Mouse (Mus musculus) hindbrain, embryonic 13.5 days (tissue): ENCODE results near the gene Lysmd4. TPM values are rescaled to one million over a fixed set of nuclear protein-coding genes. Genes with fewer than 3 reads are reported as not detected.

ENCODE experiments used
- ATAC-seq: fragments of 200-750 bp; cut with Nextera tagmentation; 2 replicates; pipeline ENCODE4 v1.8.0; 2017; ENCODE audit warnings: moderate TSS enrichment; ENCODE audit not compliant: low FRiP score
- H3K27ac ChIP-seq: fragments of 300-500 bp; sonication (generic); 2 replicates; pipeline ENCODE4 v1.5.1; 2015; ENCODE audit warnings: inconsistent platforms, mild to moderate bottlenecking, moderate library complexity
- H3K27me3 ChIP-seq: fragments of 300-500 bp; sonication (generic); 2 replicates; pipeline ENCODE4 v1.6.1; 2015; ENCODE audit warnings: mild to moderate bottlenecking, inconsistent platforms
- H3K36me3 ChIP-seq: fragments of 300-500 bp; sonication (generic); 2 replicates; pipeline ENCODE4 v1.6.1; 2015; ENCODE audit warnings: mild to moderate bottlenecking, inconsistent platforms
- H3K4me1 ChIP-seq: fragments of 300-500 bp; sonication (generic); replicated peaks from 2 replicates; pipeline ENCODE4 v1.6.1; 2015; ENCODE audit warnings: inconsistent platforms
- H3K4me2 ChIP-seq: fragments of 300-500 bp; sonication (generic); 2 replicates; pipeline ENCODE4 v1.6.1; 2015; ENCODE audit warnings: inconsistent platforms, mild to moderate bottlenecking, moderate library complexity
- H3K4me3 ChIP-seq: fragments of 300-500 bp; sonication (generic); 2 replicates; pipeline ENCODE4 v1.5.1; 2015; ENCODE audit warnings: mild to moderate bottlenecking, inconsistent platforms
- H3K9ac ChIP-seq: fragments of 300-500 bp; sonication (generic); 2 replicates; pipeline ENCODE4 v1.6.1; 2015; ENCODE audit warnings: mild to moderate bottlenecking, inconsistent platforms
- H3K9me3 ChIP-seq: fragments of 300-500 bp; sonication (generic); 2 replicates; pipeline ENCODE4 v1.6.1; 2016; ENCODE audit warnings: inconsistent platforms
- WGBS: fragments of 180-500 bp; shearing (Covaris S2); methylation state at CpG from one replicate; pipeline ENCODE4 v1.1.7; 2015; 5-methylcytosine and 5-hydroxymethylcytosine counted together
- polyA plus RNA-seq: library from polyadenylated mRNA; unstranded; fragments of >200 nt; fragmentation: Nextera tagmentation; extraction: Ambion mirVana; gene quantifications from 2 replicates; pipeline ENCODE4 v1.2.1, GENCODE M21; 2015

The Lysmd4 gene
- 31.6 and 32.7 TPM in 2 replicates for polyA plus RNA-seq

GRCm38 (mm10) chr7:67222220-67222862, at the start of gene Lysmd4:
Gene Lysmd4 (plus strand): TSS chr7:67222544.
- WGBS = 4% methylated on average over 31 of the region's 31 CpGs
- peak; percentile 98 for ATAC-seq
- peaks cover 27% of the 10 kb centered on the region for H3K36me3 ChIP-seq
- peak within 1 kb of the TSS; percentile 90 for H3K4me2 ChIP-seq
- peak within 1 kb of the TSS; percentile 59; the same call in 1 of the 2 replicates for H3K27ac ChIP-seq
- peak within 1 kb of the TSS; percentile 75 for H3K4me3 ChIP-seq
- H3K9me3 ChIP-seq = no peaks in the 10 kb centered on the region
- H3K9ac ChIP-seq = peak within 1 kb of the TSS; percentile 86
- H3K27me3 ChIP-seq = no peaks in the 10 kb centered on the region
- H3K4me1 ChIP-seq = peaks cover 24% of the 10 kb centered on the region

DNA sequence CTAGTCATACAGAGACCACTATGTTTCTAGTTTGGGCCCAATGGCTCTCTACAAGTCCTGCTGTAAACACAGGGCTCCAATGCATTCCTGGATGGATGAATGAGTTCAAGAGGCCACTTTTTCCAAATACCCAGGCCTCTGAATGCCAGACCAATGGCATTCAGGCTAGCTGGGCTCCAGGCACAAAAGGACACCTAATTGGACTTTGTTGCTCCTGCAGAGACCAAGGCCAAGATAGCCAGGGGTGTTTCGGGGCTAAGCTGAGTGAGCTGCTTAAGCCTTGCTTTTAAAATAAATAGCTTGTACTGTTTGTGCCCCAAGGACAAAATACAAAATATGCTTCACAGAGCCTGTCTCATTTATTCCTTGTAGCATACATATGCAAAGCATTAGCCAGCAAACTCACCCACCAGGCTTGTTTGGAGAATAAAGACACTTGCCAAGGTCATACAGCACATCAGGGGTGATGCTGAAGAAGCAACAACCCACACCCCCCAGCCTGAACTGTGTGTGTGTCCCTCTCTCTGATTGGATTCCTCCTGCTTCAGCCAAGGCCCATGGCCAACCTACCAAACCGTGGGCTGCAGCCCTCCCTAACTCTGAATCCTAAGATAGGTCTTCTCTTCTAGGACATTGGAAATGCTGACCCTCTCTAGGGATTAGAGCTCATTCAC, 48.7 kb upstream of the Lysmd4 start:
- H3K27me3 ChIP-seq = no peaks in the 10 kb centered on the region
- H3K4me1 ChIP-seq = no peaks in the 10 kb centered on the region
- no peak for ATAC-seq
- no peak overlapping the region for H3K4me2 ChIP-seq
- H3K9ac ChIP-seq = no peak overlapping the region
- H3K4me3 ChIP-seq = no peak overlapping the region
- no peak overlapping the region for H3K27ac ChIP-seq
- no peaks in the 10 kb centered on the region for H3K9me3 ChIP-seq
- H3K36me3 ChIP-seq = no peaks in the 10 kb centered on the region
- WGBS = 87% methylated on average over 2 of the region's 2 CpGs

- H3K27ac ChIP-seq = no peak overlapping the region
- no peaks in the 10 kb centered on the region for H3K27me3 ChIP-seq
- no peaks in the 10 kb centered on the region for H3K4me1 ChIP-seq
- H3K4me2 ChIP-seq = no peak overlapping the region
- no peak overlapping the region for H3K9ac ChIP-seq
- no peak overlapping the region for H3K4me3 ChIP-seq
- no peaks in the 10 kb centered on the region for H3K36me3 ChIP-seq
- ATAC-seq = no peak
- 3% methylated on average over 4 of the region's 4 CpGs for WGBS
- no peaks in the 10 kb centered on the region for H3K9me3 ChIP-seq
Measured at GRCm38 (mm10) chr7:67183786-67184185, 38.6 kb upstream of the Lysmd4 start.

DNA sequence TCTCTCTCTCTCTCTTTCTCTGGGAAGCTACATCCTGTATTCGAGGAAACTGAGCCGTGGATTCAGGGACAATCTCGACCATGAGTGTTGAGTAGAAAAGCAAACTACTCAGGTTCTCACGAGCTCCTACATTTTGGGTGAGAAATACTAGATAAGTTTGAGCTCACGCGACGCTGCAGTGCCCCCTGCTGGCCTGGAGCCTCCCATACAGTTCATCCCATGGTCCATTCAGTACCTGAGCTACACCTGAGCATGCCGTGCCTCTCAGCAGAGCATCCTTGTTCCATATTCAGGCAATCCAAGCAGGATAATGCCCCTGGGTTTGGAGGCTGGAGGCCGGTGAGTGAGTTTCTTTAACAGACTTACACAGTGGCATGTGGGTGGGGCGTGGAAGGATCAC, 22.9 kb upstream of the Lysmd4 start:
- Histone ChIP-seq H3K27me3 (0 out of 2 replicates have a peak, but pooled peaks cover 4% of the 10 kb centered on the region), H3K36me3 (no peaks in the 10 kb centered on the region), H3K9ac (no peak overlapping the region), H3K9me3 (no peaks in the 10 kb centered on the region), H3K4me1 (no peaks in the 10 kb centered on the region), H3K4me2 (no peak overlapping the region), H3K4me3 (no peak overlapping the region), H3K27ac (no peak overlapping the region)
- ATAC-seq = no peak; the same call in 1 of the 2 replicates
- WGBS = 23% methylated on average over 10 of the region's 10 CpGs

DNA sequence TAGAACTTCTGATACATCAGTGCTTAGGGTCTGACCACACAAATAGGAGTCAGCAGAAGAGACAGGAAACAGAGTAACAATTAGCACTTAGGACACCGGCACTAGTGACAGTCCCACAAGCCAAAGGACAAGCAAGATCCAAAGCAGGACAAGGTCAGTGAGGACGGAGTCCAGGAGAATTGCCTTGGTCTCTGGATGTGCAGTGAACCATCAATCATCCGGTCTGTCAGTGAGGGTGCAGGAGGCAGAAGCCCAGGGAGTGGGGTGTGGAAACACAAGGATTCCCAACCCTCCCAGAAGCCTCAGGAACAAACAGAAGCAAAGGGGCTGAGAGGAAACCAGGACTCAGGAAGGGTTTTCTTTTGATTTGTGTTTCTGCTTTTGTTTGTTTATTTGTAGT, 18.7 kb upstream of the Lysmd4 start:
- H3K27ac ChIP-seq = no peak overlapping the region
- no peak for ATAC-seq
- H3K27me3 ChIP-seq = 0 out of 2 replicates have a peak, but pooled peaks cover 4% of the 10 kb centered on the region
- no peaks in the 10 kb centered on the region for H3K4me1 ChIP-seq
- WGBS = 71% methylated on average over 3 of the region's 3 CpGs
- no peaks in the 10 kb centered on the region for H3K36me3 ChIP-seq
- H3K4me3 ChIP-seq = no peak overlapping the region
- no peaks in the 10 kb centered on the region for H3K9me3 ChIP-seq
- H3K9ac ChIP-seq = no peak overlapping the region
- H3K4me2 ChIP-seq = no peak overlapping the region

DNA sequence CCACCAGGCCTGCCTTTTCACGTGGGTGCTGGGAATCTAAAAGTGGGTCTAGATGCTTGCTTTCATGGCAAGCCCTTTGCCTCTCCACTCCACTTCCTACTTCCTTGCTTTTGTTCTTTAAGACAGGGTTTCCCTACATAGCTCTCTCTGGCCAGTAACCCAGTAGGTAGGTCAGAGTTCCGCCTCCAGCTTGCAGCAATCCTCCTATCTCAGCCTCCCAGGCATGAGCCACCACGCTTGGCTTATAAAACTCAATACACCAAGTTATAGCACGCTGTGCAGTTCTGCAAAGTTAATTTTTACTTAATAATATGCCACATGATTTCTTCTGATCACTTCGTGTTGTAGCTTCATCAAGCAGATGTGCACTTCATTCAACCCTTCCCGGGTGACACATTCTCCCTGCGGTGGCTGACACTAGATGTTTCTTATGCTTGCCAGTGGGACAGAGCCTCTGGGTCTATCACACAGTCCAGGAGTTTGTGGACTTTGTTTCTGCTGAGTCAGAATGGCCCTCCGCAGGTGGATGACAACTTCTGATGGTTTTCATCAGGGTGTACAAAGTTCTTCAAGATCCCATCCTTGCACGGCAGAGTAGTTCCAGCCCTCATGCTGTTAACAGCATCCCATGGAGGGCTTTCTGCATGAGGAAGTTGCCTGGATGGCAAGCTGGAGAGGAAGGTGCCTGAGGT, 16.5 kb upstream of the Lysmd4 start:
- Histone ChIP-seq H3K4me2 (no peak overlapping the region), H3K9ac (no peak overlapping the region), H3K27me3 (no peaks in the 10 kb centered on the region), H3K36me3 (no peaks in the 10 kb centered on the region), H3K4me1 (no peaks in the 10 kb centered on the region), H3K9me3 (no peaks in the 10 kb centered on the region), H3K4me3 (no peak overlapping the region), H3K27ac (no peak overlapping the region)
- ATAC-seq = no peak
- WGBS = 91% methylated on average over 9 of the region's 9 CpGs

- ATAC-seq = no peak
- H3K9ac ChIP-seq = no peak overlapping the region
- H3K4me1 ChIP-seq = no peaks in the 10 kb centered on the region
- H3K36me3 ChIP-seq = no peaks in the 10 kb centered on the region
- H3K4me3 ChIP-seq = no peak overlapping the region
- no peaks in the 10 kb centered on the region for H3K27me3 ChIP-seq
- no peaks in the 10 kb centered on the region for H3K9me3 ChIP-seq
- 81% methylated on average over 10 of the region's 10 CpGs for WGBS
- no peak overlapping the region for H3K4me2 ChIP-seq
- H3K27ac ChIP-seq = no peak overlapping the region
Measured at GRCm38 (mm10) chr7:67206496-67206895, 15.8 kb upstream of the Lysmd4 start.

- H3K27ac ChIP-seq = no peak overlapping the region
- H3K36me3 ChIP-seq = no peaks in the 10 kb centered on the region
- H3K9ac ChIP-seq = no peak overlapping the region
- no peaks in the 10 kb centered on the region for H3K9me3 ChIP-seq
- peaks cover 7% of the 10 kb centered on the region; the same call in 1 of the 2 replicates for H3K4me1 ChIP-seq
- ATAC-seq = no peak
- no peak overlapping the region for H3K4me3 ChIP-seq
- no peak overlapping the region for H3K4me2 ChIP-seq
- H3K27me3 ChIP-seq = no peaks in the 10 kb centered on the region
- 63% methylated on average over 6 of the region's 6 CpGs for WGBS
Measured at GRCm38 (mm10) chr7:67207701-67208100, 14.6 kb upstream of the Lysmd4 start.

GRCm38 (mm10) chr7:67208317-67208716, 14.0 kb upstream of the Lysmd4 start:
- Histone ChIP-seq H3K4me2 (no peak overlapping the region), H3K36me3 (no peaks in the 10 kb centered on the region), H3K9me3 (no peaks in the 10 kb centered on the region), H3K27me3 (no peaks in the 10 kb centered on the region), H3K4me3 (no peak overlapping the region), H3K4me1 (peaks cover 7% of the 10 kb centered on the region; the same call in 1 of the 2 replicates), H3K9ac (no peak overlapping the region), H3K27ac (no peak overlapping the region)
- ATAC-seq = no peak
- 91% methylated on average over 1 of the region's 1 CpGs for WGBS

GRCm38 (mm10) chr7:67210004-67210833, 12.1 kb upstream of the Lysmd4 start:
- H3K27ac ChIP-seq = no peak overlapping the region
- H3K9me3 ChIP-seq = no peaks in the 10 kb centered on the region
- no peaks in the 10 kb centered on the region for H3K27me3 ChIP-seq
- H3K4me3 ChIP-seq = no peak overlapping the region
- peaks cover 7% of the 10 kb centered on the region; the same call in 1 of the 2 replicates for H3K4me1 ChIP-seq
- ATAC-seq = no peak
- WGBS = 68% methylated on average over 6 of the region's 6 CpGs
- no peaks in the 10 kb centered on the region for H3K36me3 ChIP-seq
- H3K4me2 ChIP-seq = no peak overlapping the region
- no peak overlapping the region for H3K9ac ChIP-seq

DNA sequence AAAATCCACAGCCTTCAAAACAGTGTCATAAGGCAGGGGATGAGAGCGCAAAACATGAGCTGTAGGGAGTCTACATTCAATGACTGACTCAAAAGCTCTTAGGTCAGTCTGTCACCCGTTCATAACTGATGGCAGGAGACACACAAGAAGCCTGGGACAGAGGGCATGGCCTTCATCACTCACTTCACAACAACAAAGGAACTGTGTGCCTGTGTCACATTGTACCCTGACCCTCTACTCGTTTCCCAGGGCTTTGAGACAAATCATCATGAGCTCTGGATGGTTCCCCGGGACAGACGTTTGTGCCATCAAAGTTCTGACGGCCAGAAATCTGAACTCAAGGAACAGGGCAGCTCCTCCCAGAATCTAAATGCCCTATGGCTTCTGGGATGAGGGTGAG, 11.0 kb upstream of the Lysmd4 start:
- Histone ChIP-seq H3K4me2 (no peak overlapping the region), H3K27ac (no peak overlapping the region), H3K4me1 (peaks cover 7% of the 10 kb centered on the region; the same call in 1 of the 2 replicates), H3K9ac (no peak overlapping the region), H3K36me3 (no peaks in the 10 kb centered on the region), H3K4me3 (no peak overlapping the region), H3K9me3 (no peaks in the 10 kb centered on the region), H3K27me3 (no peaks in the 10 kb centered on the region)
- no peak for ATAC-seq
- WGBS = 15% methylated on average over 6 of the region's 6 CpGs

- Histone ChIP-seq H3K36me3 (no peaks in the 10 kb centered on the region), H3K4me3 (no peak overlapping the region), H3K9ac (no peak overlapping the region), H3K9me3 (no peaks in the 10 kb centered on the region), H3K27ac (no peak overlapping the region), H3K27me3 (no peaks in the 10 kb centered on the region), H3K4me2 (no peak overlapping the region), H3K4me1 (peaks cover 7% of the 10 kb centered on the region; the same call in 1 of the 2 replicates)
- ATAC-seq = no peak
- 29% methylated on average over 4 of the region's 4 CpGs for WGBS
Measured at GRCm38 (mm10) chr7:67211971-67212370, 10.4 kb upstream of the Lysmd4 start.
